In the genomic region with DNA sequence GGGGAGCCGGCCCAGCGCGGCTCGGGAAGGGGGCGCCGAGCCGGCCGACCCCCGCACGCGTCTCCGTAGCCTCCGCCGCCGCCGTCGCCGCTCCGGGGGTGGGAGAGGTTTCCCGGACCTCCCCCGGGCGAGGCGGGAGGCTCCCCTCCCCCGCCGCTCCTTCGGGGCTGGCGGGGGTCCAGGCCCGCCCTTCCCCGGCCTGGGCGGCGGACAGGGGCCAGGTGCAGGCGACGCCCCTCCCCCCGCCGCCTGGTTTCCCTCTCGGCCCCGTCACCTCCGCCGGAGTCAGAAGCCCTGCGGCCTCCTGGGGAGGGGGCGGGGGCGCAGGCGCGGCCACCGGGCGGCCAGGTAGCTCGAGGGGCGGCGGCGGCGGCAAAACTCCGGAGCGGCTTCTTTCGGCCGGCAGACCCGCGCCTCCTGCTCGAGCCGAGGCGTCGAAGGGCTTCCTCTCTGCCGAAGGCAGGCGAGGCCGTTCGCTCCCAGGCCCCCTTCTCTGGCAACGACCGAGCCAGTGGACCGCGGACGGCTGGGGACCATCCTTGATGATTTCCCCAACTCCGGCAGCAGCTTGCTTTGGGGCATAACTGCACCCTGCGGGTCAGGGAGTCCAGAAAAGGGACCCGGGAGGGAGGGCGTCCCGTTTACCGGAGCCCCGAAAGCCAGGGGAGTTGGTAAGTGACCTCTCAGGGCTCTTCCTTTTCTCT, we compare ENCODE assay signal across 9 mouse cellular contexts. TPM values are rescaled to one million over a fixed set of nuclear protein-coding genes. Genes with fewer than 3 reads are reported as not detected.
DNase-seq lines count a peak whose midpoint lies in the region; ATAC-seq lines count a peak whose summit lies in the region.
"Had no signal": no experiment of that assay in that cellular context is flagged by ENCODE, and none has a peak within 500 bp of the region (broad histone marks: within the 10 kb centered on the region; RNA-seq: fewer than 3 reads in every experiment).

No protein-coding gene starts in this region.

- peak; percentile 98 for DNase-seq in heart, adult 11 months
- no peak for DNase-seq in heart, adult 8-10 months (ENCODE audit: low spot score)
- peak; percentile 81 for DNase-seq in embryo, embryonic 11 days
- peak; percentile 72 to 84 for DNase-seq in heart, postnatal 10 days
- no peak for DNase-seq in spleen, postnatal 36 days (ENCODE audit: low spot score in 2 of 2)
- no peak for DNase-seq in spleen, postnatal 4 days (ENCODE audit: low spot score in 2 of 2)

- peak overlapping the region; percentile 94 for H3K4me2 ChIP-seq in limb, embryonic 15.5 days
- peak overlapping the region; percentile 100 for H3K4me2 ChIP-seq in neural tube, embryonic 13.5 days

- peak overlapping the region; percentile 64 for H3K4me3 ChIP-seq in limb, embryonic 15.5 days
- H3K4me3 ChIP-seq in neural tube, embryonic 13.5 days = peak overlapping the region; percentile 53

- intact Hi-C loops in heart, postnatal 10 days (cut with DNase I) = loop anchor here (2.0 kb wide), 1 partner anchor 26 kb away; no protein-coding TSS in a partner anchor

- WGBS in limb, embryonic 15.5 days = under 1% methylated on average over 57 of the region's 77 CpGs
- under 1% methylated on average over 75 of the region's 77 CpGs for WGBS in neural tube, embryonic 13.5 days

- H3K36me3 ChIP-seq in limb, embryonic 15.5 days = peaks cover 10% of the 10 kb centered on the region
- H3K36me3 ChIP-seq in neural tube, embryonic 13.5 days = no peaks in the 10 kb centered on the region

- ATAC-seq in limb, embryonic 15.5 days (ENCODE audit: insufficient number of reproducible peaks, low FRiP score, low TSS enrichment, low read depth) = peak; percentile 61
- ATAC-seq in neural tube, embryonic 13.5 days (ENCODE audit: low read depth) = no peak

- H3K27me3 ChIP-seq in limb, embryonic 15.5 days = no peaks in the 10 kb centered on the region
- peaks cover 30% of the 10 kb centered on the region for H3K27me3 ChIP-seq in neural tube, embryonic 13.5 days

- H3K9me3 ChIP-seq in limb, embryonic 15.5 days = no peaks in the 10 kb centered on the region
- no peaks in the 10 kb centered on the region for H3K9me3 ChIP-seq in neural tube, embryonic 13.5 days

- peaks cover 90% of the 10 kb centered on the region for H3K4me1 ChIP-seq in limb, embryonic 15.5 days
- H3K4me1 ChIP-seq in neural tube, embryonic 13.5 days (replicated peaks) = peaks cover 83% of the 10 kb centered on the region

- peak overlapping the region; percentile 69 for H3K9ac ChIP-seq in limb, embryonic 15.5 days
- H3K9ac ChIP-seq in neural tube, embryonic 13.5 days = peak overlapping the region; percentile 82

- H3K27ac ChIP-seq in limb, embryonic 15.5 days = peak overlapping the region; percentile 92
- peak overlapping the region; percentile 70 for H3K27ac ChIP-seq in neural tube, embryonic 13.5 days (replicated peaks)
- H3K27ac ChIP-seq: macrophage had no signal

RNA-seq across cellular contexts. Expression of a gene that starts 28.2 kb away (rescaled TPM):
- total RNA-seq in heart, adult 8-10 months (2022) = 10 to 100 TPM; 37.5 to 52.5 (median 45.0) TPM
- 10 to 100 TPM; 54.0 to 63.0 TPM for total RNA-seq in heart, postnatal 10 days (2021)
- 10.7 and 13.2 TPM in 2 replicates for polyA plus RNA-seq in limb, embryonic 15.5 days (2015; fragmentation: Nextera tagmentation; extraction: Ambion mirVana)
- 9.4 and 9.9 TPM in 2 replicates for polyA plus RNA-seq in neural tube, embryonic 13.5 days (2015; fragmentation: Nextera tagmentation; extraction: Ambion mirVana)

Comparison
In these comparisons a context has a peak if more than half of its experiments do, and no peak if none do; other contexts are left out.
1. DNase-seq: peak in heart, adult 11 months (single experiment), embryo, embryonic 11 days (single experiment) and heart, postnatal 10 days (2 of 2); none in heart, adult 8-10 months (single experiment), spleen, postnatal 36 days (0 of 2) and spleen, postnatal 4 days (0 of 2).